Mouse (Mus musculus) hindbrain, postnatal 0 days (tissue): Measurements from ENCODE around the gene Fam3a. TPM values are rescaled to one million over a fixed set of nuclear protein-coding genes. Genes with fewer than 3 reads are reported as not detected.
"Not testable (repeated sequence)": the region's sequence is repeated elsewhere in the genome, so short reads cannot be mapped to it uniquely, and the experiment has no call there.

ENCODE experiments used
- ATAC-seq: fragments of 200-750 bp; cut with Nextera tagmentation; 2 replicates; pipeline ENCODE4 v1.8.0; 2017; ENCODE audit warnings: mild to moderate bottlenecking, moderate TSS enrichment, moderate library complexity
- DNase-seq: peaks from one replicate; pipeline ENCODE4 v3.0.0-alpha.2; 2015; ENCODE audit warnings: low spot score
- H3K27ac ChIP-seq: fragments of 300-500 bp; sonication (generic); 2 replicates; pipeline ENCODE4 v1.5.1; 2014; ENCODE audit warnings: mild to moderate bottlenecking
- H3K27me3 ChIP-seq: fragments of 300-500 bp; sonication (generic); 2 replicates; pipeline ENCODE4 v1.6.1; 2014; ENCODE audit warnings: low read length, mixed read lengths; ENCODE audit not compliant: insufficient read depth
- H3K36me3 ChIP-seq: fragments of 300-500 bp; sonication (generic); 2 replicates; pipeline ENCODE4 v1.6.1; 2014; ENCODE audit warnings: low read length, mixed read lengths; ENCODE audit not compliant: insufficient read depth
- H3K4me1 ChIP-seq: fragments of 300-500 bp; sonication (generic); 2 replicates; pipeline ENCODE4 v1.6.1; 2014; ENCODE audit warnings: antibody characterized with exemption, low read length, mixed read lengths; ENCODE audit not compliant: insufficient read depth
- H3K4me2 ChIP-seq: fragments of 300-500 bp; sonication (generic); 2 replicates; pipeline ENCODE4 v1.6.1; 2014; ENCODE audit warnings: low read depth, mild to moderate bottlenecking, low read length, moderate library complexity, mixed read lengths
- H3K4me3 ChIP-seq: fragments of 300-500 bp; sonication (generic); 2 replicates; pipeline ENCODE4 v1.5.1; 2014; ENCODE audit warnings: low read length
- H3K9ac ChIP-seq: fragments of 300-500 bp; sonication (generic); replicated peaks from 2 replicates; pipeline ENCODE4 v1.6.1; 2014; ENCODE audit warnings: mild to moderate bottlenecking, low read length, moderate library complexity, mixed read lengths
- H3K9me3 ChIP-seq: fragments of 300-500 bp; sonication (generic); 2 replicates; pipeline ENCODE4 v1.6.1; 2016; ENCODE audit warnings: low read length, mixed read lengths
- CTCF ChIP-seq: IDR thresholded peaks from 2 replicates; pipeline ENCODE4 v1.5.1; 2016; ENCODE audit warnings: antibody characterized with exemption, control low read depth, low read depth
- WGBS: fragments of 180-500 bp; shearing (Covaris S2); extraction: QIAGEN DNeasy Blood & Tissue Kit; methylation state at CpG from one replicate; pipeline ENCODE4 v1.1.7; 2014; 5-methylcytosine and 5-hydroxymethylcytosine counted together
- polyA plus RNA-seq: library from polyadenylated mRNA; unstranded; fragments of >200 nt; fragmentation: Nextera tagmentation; extraction: Ambion mirVana; gene quantifications from 2 replicates; pipeline ENCODE4 v1.2.1, GENCODE M21; 2015
- total RNA-seq: library from RNA; depleted of rRNA; stranded (reverse); fragments of >200 nt; gene quantifications from 2 replicates; pipeline ENCODE4 v1.2.3, GENCODE M21; 2014

The Fam3a gene
- total and polyA plus RNA-seq, 2 experiments from 2014 or later, result 31.1 to 39.9 TPM

- ATAC-seq, result peak; percentile 94
Observed at GRCm38 (mm10) chrX:74372888-74373549, 20.1 kb downstream of the Fam3a start, which contains the start of the genes Ubl4a and Slc10a3. Gene Ubl4a, minus strand, starts transcription at chrX:74373218. Gene Slc10a3, minus strand, starts transcription at chrX:74373349.

GRCm38 (mm10) chrX:74368209-74368909 lies 24.7 kb downstream of the Fam3a start:
- no peaks in the 10 kb centered on the region for H3K4me1 ChIP-seq
- peak overlapping the region; percentile 68 for H3K9ac ChIP-seq
- H3K9me3 ChIP-seq, result no peaks in the 10 kb centered on the region
- peak overlapping the region; percentile 51 for H3K4me3 ChIP-seq
- H3K36me3 ChIP-seq, result no peaks in the 10 kb centered on the region
- no peaks in the 10 kb centered on the region for H3K27me3 ChIP-seq
- peak; percentile 58 for TF ChIP-seq CTCF
- ATAC-seq, result peak; percentile 83
- WGBS, result 34% methylated on average over 49 of the region's 49 CpGs
- peak; percentile 73 for DNase-seq
- H3K27ac ChIP-seq, result peak overlapping the region; percentile 85
- H3K4me2 ChIP-seq, result peak overlapping the region; percentile 61

More at GRCm38 (mm10) chrX:74372888-74373549, 20.1 kb downstream of the Fam3a start, which contains the start of the genes Ubl4a and Slc10a3:
- H3K9ac ChIP-seq, result peak within 1 kb of the TSS; percentile 46; the same call in 1 of the 2 replicates
- H3K27ac ChIP-seq, result no peak within 1 kb of the TSS
- no peaks in the 10 kb centered on the region for H3K36me3 ChIP-seq
- H3K4me2 ChIP-seq, result peak within 1 kb of the TSS; percentile 62
- H3K4me3 ChIP-seq, result peak within 1 kb of the TSS; percentile 35
- TF ChIP-seq CTCF, result no peak
- no peaks in the 10 kb centered on the region for H3K4me1 ChIP-seq
- no peaks in the 10 kb centered on the region for H3K27me3 ChIP-seq
- no peaks in the 10 kb centered on the region for H3K9me3 ChIP-seq
- peak; percentile 91 for DNase-seq
- 28% methylated on average over 32 of the region's 32 CpGs for WGBS

GRCm38 (mm10) chrX:74367512-74367911 lies 25.6 kb downstream of the Fam3a start:
- 60% methylated on average over 10 of the region's 10 CpGs for WGBS
- TF ChIP-seq CTCF, result no peak
- peak overlapping the region; percentile 51 for H3K4me3 ChIP-seq
- H3K4me1 ChIP-seq, result no peaks in the 10 kb centered on the region
- DNase-seq (peak; percentile 11), ATAC-seq (no peak)
- peak overlapping the region; percentile 68 for H3K9ac ChIP-seq
- no peaks in the 10 kb centered on the region for H3K9me3 ChIP-seq
- H3K27me3 ChIP-seq, result no peaks in the 10 kb centered on the region
- peak overlapping the region; percentile 85 for H3K27ac ChIP-seq
- H3K36me3 ChIP-seq, result no peaks in the 10 kb centered on the region
- peak overlapping the region; percentile 61 for H3K4me2 ChIP-seq

- ATAC-seq (no peak), DNase-seq (no peak)
- 56% methylated on average over 11 of the region's 11 CpGs for WGBS
- Histone ChIP-seq H3K9ac (no peak overlapping the region), H3K27ac (no peak overlapping the region), H3K4me2 (no peak overlapping the region), H3K27me3 (no peaks in the 10 kb centered on the region), H3K36me3 (no peaks in the 10 kb centered on the region), H3K9me3 (no peaks in the 10 kb centered on the region), H3K4me3 (no peak overlapping the region), H3K4me1 (no peaks in the 10 kb centered on the region)
- TF ChIP-seq CTCF, result no peak
Observed at GRCm38 (mm10) chrX:74359171-74359570, 33.9 kb downstream of the Fam3a start.

- not testable (repeated sequence) for H3K4me3 ChIP-seq, H3K4me1 ChIP-seq, DNase-seq, H3K27ac ChIP-seq, H3K4me2 ChIP-seq, H3K9ac ChIP-seq, H3K27me3 ChIP-seq, ATAC-seq, H3K9me3 ChIP-seq, H3K36me3 ChIP-seq
- 92% methylated on average over 3 of the region's 3 CpGs for WGBS
Observed at GRCm38 (mm10) chrX:74357069-74357468, 36.0 kb downstream of the Fam3a start.

- peak within 1 kb of the TSS; percentile 62 for H3K4me2 ChIP-seq
- peak within 1 kb of the TSS; percentile 70 for H3K27ac ChIP-seq
- no peak for TF ChIP-seq CTCF
- peak within 1 kb of the TSS; percentile 37 for H3K4me3 ChIP-seq
- H3K9me3 ChIP-seq, result no peaks in the 10 kb centered on the region
- ATAC-seq, result peak; percentile 91
- WGBS, result 58% methylated on average over 11 of the region's 22 CpGs
- peak; percentile 88 for DNase-seq
- H3K9ac ChIP-seq, result peak within 1 kb of the TSS; percentile 48
- H3K27me3 ChIP-seq, result no peaks in the 10 kb centered on the region
- H3K36me3 ChIP-seq, result no peaks in the 10 kb centered on the region
- no peaks in the 10 kb centered on the region for H3K4me1 ChIP-seq
Observed at GRCm38 (mm10) chrX:74353467-74353770, 39.7 kb downstream of the Fam3a start, which contains the start of gene Lage3. Gene Lage3, minus strand, starts transcription at chrX:74353618.
